Mouse (Mus musculus) gastrocnemius, adult 18-20 months (tissue): ENCODE data around the gene Spata46. TPM values are rescaled to one million over a fixed set of nuclear protein-coding genes. Genes with fewer than 3 reads are reported as not detected.

Experiments
- DNase-seq: peaks from one replicate; pipeline ENCODE4 v3.0.0; 2021; ENCODE audit warnings: low spot score
- total RNA-seq, 2 experiments: library from RNA; stranded (reverse); gene quantifications; 2 replicates each; pipeline ENCODE4 v1.2.3; 2021

Gene Spata46
- total RNA-seq, 2 experiments from 2014 or later: not detected

GRCm38 (mm10) chr1:170339943-170340342 lies 31.3 kb downstream of the Spata46 start:
- no peak for DNase-seq

GRCm38 (mm10) chr1:170343081-170343480 lies 34.5 kb downstream of the Spata46 start:
- DNase-seq: no peak

GRCm38 (mm10) chr1:170343906-170344305 lies 35.3 kb downstream of the Spata46 start:
- DNase-seq: no peak

GRCm38 (mm10) chr1:170346266-170346665 lies 37.7 kb downstream of the Spata46 start:
- DNase-seq: no peak

GRCm38 (mm10) chr1:170351080-170351479 lies 42.5 kb downstream of the Spata46 start:
- DNase-seq: no peak

- no peak for DNase-seq
Measured at GRCm38 (mm10) chr1:170353335-170353734, 44.7 kb downstream of the Spata46 start.

GRCm38 (mm10) chr1:170360183-170360915 lies 51.7 kb downstream of the Spata46 start:
- no peak for DNase-seq

Other genes starting within 250 kb of the Spata46 start
- 10 to 100 TPM; 10.1 to 15.8 TPM for gene Ddr2, start 198.0 kb upstream of the Spata46 start, total RNA-seq
- 10 to 100 TPM; 43.4 to 49.7 TPM for gene Uap1, start 133.8 kb upstream of the Spata46 start, total RNA-seq
- 10 to 100 TPM; 11.7 to 15.6 TPM for gene Uhmk1, start 93.4 kb upstream of the Spata46 start, total RNA-seq
- gene Sh2d1b2, start 76.1 kb upstream of the Spata46 start, total RNA-seq: not detected
- not detected for gene Sh2d1b1, start 31.5 kb upstream of the Spata46 start, total RNA-seq
- gene Gm7694, start 2.5 kb upstream of the Spata46 start, total RNA-seq: under 1 TPM; 0.39 to 0.76 TPM